Comparison of ENCODE assay signal across 10 mouse cellular contexts in genomic region chr17:57219884-57220207, GRCm38 (mm10). TPM values are rescaled to one million over a fixed set of nuclear protein-coding genes. Genes with fewer than 3 reads are reported as not detected.
DNase-seq lines count a peak whose midpoint lies in the region; ATAC-seq and TF ChIP-seq lines count a peak whose summit lies in the region.
"Had no signal": no experiment of that assay in that cellular context is flagged by ENCODE, and none has a peak within 500 bp of the region (broad histone marks: within the 10 kb centered on the region; RNA-seq: fewer than 3 reads in every experiment).

No protein-coding gene starts in this region.

- H3K9me3 ChIP-seq in forebrain, embryonic 11.5 days (ENCODE audit: control insufficient read depth, low read length), result no peaks in the 10 kb centered on the region
- no peaks in the 10 kb centered on the region for H3K9me3 ChIP-seq in forebrain, embryonic 10.5 days

- DNase-seq in forebrain, embryonic 11.5 days (ENCODE audit: low spot score), result peak; percentile 54
- no peak for DNase-seq in forebrain, embryonic 10.5 days (ENCODE audit: extremely low spot score, low spot score)
- peak; percentile 48 for DNase-seq in thymus, adult 2 months
- DNase-seq in thymus, adult 18-20 months, result no peak
- peak; percentile 76 for DNase-seq in induced T-regulatory cell, adult 2 months (ENCODE audit: low read depth)
- DNase-seq in right cerebral cortex, postnatal 14 days, result no peak
- DNase-seq in yolk sac, embryonic 10.5 days (ENCODE audit: low spot score), result no peak

- H3K27ac ChIP-seq in forebrain, embryonic 11.5 days (ENCODE audit: low read depth, low read length), result no peak overlapping the region
- H3K27ac ChIP-seq in forebrain, embryonic 10.5 days, result no peak overlapping the region
- no peak overlapping the region for H3K27ac ChIP-seq in thymus, adult 2 months (ENCODE audit: control insufficient read depth, insufficient read depth, low read length)

- no peak overlapping the region for H3K4me2 ChIP-seq in forebrain, embryonic 11.5 days (ENCODE audit: low read depth, low read length, severe bottlenecking)

- no peak overlapping the region for H3K9ac ChIP-seq in forebrain, embryonic 11.5 days (ENCODE audit: low read length)

- H3K4me3 ChIP-seq in forebrain, embryonic 11.5 days (ENCODE audit: low read depth, low read length), result no peak overlapping the region
- H3K4me3 ChIP-seq in forebrain, embryonic 10.5 days, result no peak overlapping the region
- no peak overlapping the region for H3K4me3 ChIP-seq in thymus, adult 2 months (ENCODE audit: control insufficient read depth, insufficient read depth, low read length)

- no peaks in the 10 kb centered on the region for H3K36me3 ChIP-seq in forebrain, embryonic 11.5 days (ENCODE audit: control insufficient read depth, insufficient read depth, low read length)
- H3K36me3 ChIP-seq in forebrain, embryonic 10.5 days (replicated peaks), result no peaks in the 10 kb centered on the region
- H3K36me3 ChIP-seq in thymus, adult 2 months (ENCODE audit: control insufficient read depth, insufficient read depth, low read length), result no peaks in the 10 kb centered on the region

- no peak for ATAC-seq in forebrain, embryonic 11.5 days (replicated peaks; ENCODE audit: low FRiP score)
- peak; percentile 62 for ATAC-seq in megakaryocyte progenitor cell, adult 5-6 weeks (replicated peaks; ENCODE audit: poor library complexity)

- no peaks in the 10 kb centered on the region for H3K27me3 ChIP-seq in forebrain, embryonic 11.5 days (ENCODE audit: control insufficient read depth, insufficient read depth, low read length)
- 0 out of 2 replicates have a peak, but pooled peaks cover 3% of the 10 kb centered on the region for H3K27me3 ChIP-seq in forebrain, embryonic 10.5 days (ENCODE audit: poor library complexity, severe bottlenecking)
- no peaks in the 10 kb centered on the region for H3K27me3 ChIP-seq in thymus, adult 2 months (ENCODE audit: control insufficient read depth, insufficient read depth, low read length)

- 17% methylated on average over 3 of the region's 3 CpGs for WGBS in forebrain, embryonic 11.5 days
- WGBS in forebrain, embryonic 10.5 days, result 25% methylated on average over 3 of the region's 3 CpGs
- 26% methylated on average over 3 of the region's 3 CpGs for WGBS in thymus, adult 2 months

- no peak for TF ChIP-seq POLR2A in thymus, adult 2 months (IDR thresholded peaks at IDR 0.05; ENCODE audit: control insufficient read depth, extremely low read depth, insufficient read depth, low read length, poor library complexity)

- no peaks in the 10 kb centered on the region for H3K4me1 ChIP-seq in forebrain, embryonic 11.5 days (replicated peaks; ENCODE audit: control insufficient read depth, insufficient read depth, low read length)
- H3K4me1 ChIP-seq in forebrain, embryonic 10.5 days, result peaks cover 6% of the 10 kb centered on the region
- 0 out of 2 replicates have a peak, but pooled peaks cover 6% of the 10 kb centered on the region for H3K4me1 ChIP-seq in thymus, adult 2 months (replicated peaks; ENCODE audit: control insufficient read depth, insufficient read depth, low read length)

- TF ChIP-seq CTCF in thymus, adult 2 months (IDR thresholded peaks at IDR 0.05; ENCODE audit: borderline replicate concordance, control insufficient read depth, extremely low read depth, insufficient read depth, low read length, poor library complexity), result no peak

RNA-seq across cellular contexts. Expression of gene C3, which starts 8.1 kb away (rescaled TPM):
- polyA plus RNA-seq in forebrain, embryonic 11.5 days (2014; fragmentation: Nextera tagmentation; extraction: Ambion mirVana), result not detected in 2 replicates
- polyA plus RNA-seq in forebrain, embryonic 10.5 days (2016; fragmentation: Nextera tagmentation; extraction: Ambion mirVana), result 0.30 TPM in 1 of 2 replicates, not detected in the other
- 139 and 152 TPM in 2 replicates for polyA plus RNA-seq in thymus, adult 2 months (2012; rRNA removed)
- total RNA-seq in megakaryocyte progenitor cell, adult 5-6 weeks (2015), result 164 and 202 TPM in 2 replicates
- total RNA-seq in megakaryocyte progenitor cell, adult 5-6 weeks (2017), result 211 and 263 TPM in 2 replicates

RNA-seq across cellular contexts. Expression of gene Tnfsf14, which starts 25.9 kb away (rescaled TPM):
- 0.13 and 0.19 TPM in 2 replicates for polyA plus RNA-seq in forebrain, embryonic 11.5 days (2014; fragmentation: Nextera tagmentation; extraction: Ambion mirVana)
- 0.15 and 0.16 TPM in 2 replicates for polyA plus RNA-seq in forebrain, embryonic 10.5 days (2016; fragmentation: Nextera tagmentation; extraction: Ambion mirVana)
- 6.5 and 6.7 TPM in 2 replicates for polyA plus RNA-seq in thymus, adult 2 months (2012; rRNA removed)
- total RNA-seq in megakaryocyte progenitor cell, adult 5-6 weeks (2015), result 2.1 and 3.5 TPM in 2 replicates
- 6.2 and 6.8 TPM in 2 replicates for total RNA-seq in megakaryocyte progenitor cell, adult 5-6 weeks (2017)
- total RNA-seq: heart, postnatal 36 days had no signal
- polyA plus RNA-seq: neural tube, embryonic 14.5 days had no signal

RNA-seq across cellular contexts. Expression of gene Gpr108, which starts 28.4 kb away (rescaled TPM):
- polyA plus RNA-seq in forebrain, embryonic 11.5 days (2014; fragmentation: Nextera tagmentation; extraction: Ambion mirVana), result 22.3 and 22.8 TPM in 2 replicates
- 22.7 and 22.8 TPM in 2 replicates for polyA plus RNA-seq in forebrain, embryonic 10.5 days (2016; fragmentation: Nextera tagmentation; extraction: Ambion mirVana)
- 62.4 and 63.9 TPM in 2 replicates for polyA plus RNA-seq in thymus, adult 2 months (2012; rRNA removed)
- 21.5 and 22.6 TPM in 2 replicates for total RNA-seq in megakaryocyte progenitor cell, adult 5-6 weeks (2015)
- total RNA-seq in megakaryocyte progenitor cell, adult 5-6 weeks (2017), result 22.5 and 24.4 TPM in 2 replicates

RNA-seq across cellular contexts. Expression of gene Trip10, which starts 29.4 kb away (rescaled TPM):
- 31.1 and 32.5 TPM in 2 replicates for polyA plus RNA-seq in forebrain, embryonic 11.5 days (2014; fragmentation: Nextera tagmentation; extraction: Ambion mirVana)
- 43.8 and 49.9 TPM in 2 replicates for polyA plus RNA-seq in forebrain, embryonic 10.5 days (2016; fragmentation: Nextera tagmentation; extraction: Ambion mirVana)
- polyA plus RNA-seq in thymus, adult 2 months (2012; rRNA removed), result 10.6 and 14.8 TPM in 2 replicates
- total RNA-seq in megakaryocyte progenitor cell, adult 5-6 weeks (2015), result 3.5 and 3.6 TPM in 2 replicates
- 7.9 and 8.5 TPM in 2 replicates for total RNA-seq in megakaryocyte progenitor cell, adult 5-6 weeks (2017)

RNA-seq across cellular contexts. Expression of gene Vav1, which starts 59.1 kb away (rescaled TPM):
- 1.4 TPM in 2 replicates for polyA plus RNA-seq in forebrain, embryonic 11.5 days (2014; fragmentation: Nextera tagmentation; extraction: Ambion mirVana)
- polyA plus RNA-seq in forebrain, embryonic 10.5 days (2016; fragmentation: Nextera tagmentation; extraction: Ambion mirVana), result 1.4 and 1.7 TPM in 2 replicates
- polyA plus RNA-seq in thymus, adult 2 months (2012; rRNA removed), result 131 and 137 TPM in 2 replicates
- total RNA-seq in megakaryocyte progenitor cell, adult 5-6 weeks (2015), result 79.5 and 87.2 TPM in 2 replicates
- total RNA-seq in megakaryocyte progenitor cell, adult 5-6 weeks (2017), result 286 and 303 TPM in 2 replicates

Comparison
In these comparisons a context has a peak if more than half of its experiments do, and no peak if none do; other contexts are left out.
1. DNase-seq: peak in forebrain, embryonic 11.5 days (single experiment), thymus, adult 2 months (single experiment) and induced T-regulatory cell, adult 2 months (single experiment); none in forebrain, embryonic 10.5 days (single experiment), thymus, adult 18-20 months (0 of 2), right cerebral cortex, postnatal 14 days (single experiment) and yolk sac, embryonic 10.5 days (single experiment).
2. RNA of gene C3, which starts 8.1 kb away (polyA plus RNA-seq): 139 to 152 TPM in thymus, adult 2 months; 0.30 TPM in forebrain, embryonic 10.5 days and not detected in forebrain, embryonic 11.5 days; every median in the first group is over 100 times any median in the second.